ENCODE assay signal across 9 mouse cellular contexts in genomic region chr3:131364632-131365446, GRCm38 (mm10).
A peak's percentile ranks its signal among the peaks of the same experiment; 100 is the strongest.
DNase-seq lines count a peak whose midpoint lies in the region; ATAC-seq and TF ChIP-seq lines count a peak whose summit lies in the region.
"Had no signal": no experiment of that assay in that cellular context is flagged by ENCODE, and none has a peak within 500 bp of the region (broad histone marks: within the 10 kb centered on the region; RNA-seq: fewer than 3 reads in every experiment).

No protein-coding gene starts in this region.

- H3K9ac ChIP-seq in hindbrain, embryonic 11.5 days (ENCODE audit: low read depth, low read length) = no peak overlapping the region
- H3K9ac ChIP-seq in liver, embryonic 12.5 days = no peak overlapping the region
- no peak overlapping the region for H3K9ac ChIP-seq in stomach, embryonic 16.5 days (ENCODE audit: low read length)
- no peak overlapping the region for H3K9ac ChIP-seq in forebrain, embryonic 13.5 days
- H3K9ac ChIP-seq in forebrain, embryonic 16.5 days (replicated peaks; ENCODE audit: low read depth, low read length) = no peak overlapping the region

- no peaks in the 10 kb centered on the region for H3K27me3 ChIP-seq in hindbrain, embryonic 11.5 days (ENCODE audit: control insufficient read depth, insufficient read depth, low read length)
- no peaks in the 10 kb centered on the region for H3K27me3 ChIP-seq in liver, embryonic 12.5 days (replicated peaks)
- no peaks in the 10 kb centered on the region for H3K27me3 ChIP-seq in stomach, embryonic 16.5 days (ENCODE audit: control insufficient read depth, insufficient read depth, low read length)
- no peaks in the 10 kb centered on the region for H3K27me3 ChIP-seq in forebrain, embryonic 13.5 days
- no peaks in the 10 kb centered on the region for H3K27me3 ChIP-seq in forebrain, embryonic 16.5 days (replicated peaks; ENCODE audit: control insufficient read depth, insufficient read depth, low read length)

- DNase-seq in ES-CJ7 (ENCODE audit: low read depth, low spot score) = peak; percentile 25
- peak; percentile 35 for DNase-seq in brain, embryonic 14.5 days (ENCODE audit: low read depth)
- DNase-seq in hindbrain, embryonic 11.5 days (ENCODE audit: low spot score) = peak; percentile 16
- no peak for DNase-seq in spleen, adult 18-20 months

- no peaks in the 10 kb centered on the region for H3K9me3 ChIP-seq in hindbrain, embryonic 11.5 days (ENCODE audit: control insufficient read depth, low read length)
- H3K9me3 ChIP-seq in liver, embryonic 12.5 days (replicated peaks) = no peaks in the 10 kb centered on the region
- H3K9me3 ChIP-seq in stomach, embryonic 16.5 days (replicated peaks; ENCODE audit: control insufficient read depth, low read length) = no peaks in the 10 kb centered on the region
- no peaks in the 10 kb centered on the region for H3K9me3 ChIP-seq in forebrain, embryonic 13.5 days (replicated peaks)
- H3K9me3 ChIP-seq in forebrain, embryonic 16.5 days (ENCODE audit: control insufficient read depth, low read length) = no peaks in the 10 kb centered on the region

- H3K27ac ChIP-seq in hindbrain, embryonic 11.5 days (ENCODE audit: low read depth, low read length) = no peak overlapping the region
- peak overlapping the region; percentile 45; the same call in 1 of the 2 replicates for H3K27ac ChIP-seq in liver, embryonic 12.5 days
- peak overlapping the region; percentile 68 for H3K27ac ChIP-seq in stomach, embryonic 16.5 days (ENCODE audit: low read length)
- H3K27ac ChIP-seq in forebrain, embryonic 13.5 days = no peak overlapping the region
- no peak overlapping the region for H3K27ac ChIP-seq in forebrain, embryonic 16.5 days (ENCODE audit: low read length)
- H3K27ac ChIP-seq: macrophage had no signal

- TF ChIP-seq POLR2A in brain, embryonic 14.5 days (IDR thresholded peaks at IDR 0.05; ENCODE audit: borderline replicate concordance, extremely low read depth, insufficient read depth, insufficient read length, poor library complexity, severe bottlenecking) = no peak

- no peak overlapping the region for H3K4me2 ChIP-seq in hindbrain, embryonic 11.5 days (replicated peaks; ENCODE audit: low read depth, low read length)
- peak overlapping the region; percentile 23; the same call in 1 of the 2 replicates for H3K4me2 ChIP-seq in liver, embryonic 12.5 days
- peak overlapping the region; percentile 32 for H3K4me2 ChIP-seq in stomach, embryonic 16.5 days (ENCODE audit: low read depth, low read length)
- no peak overlapping the region for H3K4me2 ChIP-seq in forebrain, embryonic 13.5 days
- H3K4me2 ChIP-seq in forebrain, embryonic 16.5 days (ENCODE audit: low read length) = no peak overlapping the region

- no peak for TF ChIP-seq CTCF in brain, embryonic 14.5 days (IDR thresholded peaks at IDR 0.05; ENCODE audit: borderline replicate concordance, extremely low read depth, insufficient read depth, insufficient read length)

- no peaks in the 10 kb centered on the region for H3K4me1 ChIP-seq in hindbrain, embryonic 11.5 days (replicated peaks; ENCODE audit: control insufficient read depth, insufficient read depth, low read length)
- no peaks in the 10 kb centered on the region for H3K4me1 ChIP-seq in liver, embryonic 12.5 days
- peaks cover 7% of the 10 kb centered on the region; the same call in 1 of the 2 replicates for H3K4me1 ChIP-seq in stomach, embryonic 16.5 days (ENCODE audit: control insufficient read depth, insufficient read depth, low read length)
- no peaks in the 10 kb centered on the region for H3K4me1 ChIP-seq in forebrain, embryonic 13.5 days
- H3K4me1 ChIP-seq in forebrain, embryonic 16.5 days (replicated peaks; ENCODE audit: control insufficient read depth, insufficient read depth, low read length) = no peaks in the 10 kb centered on the region

- no peak for ATAC-seq in hindbrain, embryonic 11.5 days (ENCODE audit: low FRiP score)
- peak; percentile 78 for ATAC-seq in liver, embryonic 12.5 days
- peak; percentile 92 for ATAC-seq in stomach, embryonic 16.5 days (ENCODE audit: insufficient read depth, low FRiP score)
- no peak for ATAC-seq in forebrain, embryonic 13.5 days
- no peak for ATAC-seq in forebrain, embryonic 16.5 days

- 67% methylated on average over 23 of the region's 23 CpGs for WGBS in hindbrain, embryonic 11.5 days
- 68% methylated on average over 23 of the region's 23 CpGs for WGBS in liver, embryonic 12.5 days (ENCODE audit: insufficient replicate concordance)
- 41% methylated on average over 23 of the region's 23 CpGs for WGBS in stomach, embryonic 16.5 days
- WGBS in forebrain, embryonic 13.5 days = 75% methylated on average over 23 of the region's 23 CpGs
- 69% methylated on average over 23 of the region's 23 CpGs for WGBS in forebrain, embryonic 16.5 days

- H3K36me3 ChIP-seq in hindbrain, embryonic 11.5 days (ENCODE audit: control insufficient read depth, insufficient read depth, low read length) = no peaks in the 10 kb centered on the region
- H3K36me3 ChIP-seq in liver, embryonic 12.5 days = no peaks in the 10 kb centered on the region
- H3K36me3 ChIP-seq in stomach, embryonic 16.5 days (ENCODE audit: control insufficient read depth, insufficient read depth, low read length) = no peaks in the 10 kb centered on the region
- no peaks in the 10 kb centered on the region for H3K36me3 ChIP-seq in forebrain, embryonic 13.5 days (ENCODE audit: poor library complexity, severe bottlenecking)
- H3K36me3 ChIP-seq in forebrain, embryonic 16.5 days (ENCODE audit: control insufficient read depth, insufficient read depth) = no peaks in the 10 kb centered on the region

- no peak overlapping the region for H3K4me3 ChIP-seq in hindbrain, embryonic 11.5 days (ENCODE audit: low read depth, low read length)
- H3K4me3 ChIP-seq in liver, embryonic 12.5 days = no peak overlapping the region
- peak overlapping the region; percentile 29 for H3K4me3 ChIP-seq in stomach, embryonic 16.5 days (replicated peaks; ENCODE audit: low read length)
- H3K4me3 ChIP-seq in forebrain, embryonic 13.5 days = no peak overlapping the region
- H3K4me3 ChIP-seq in forebrain, embryonic 16.5 days (replicated peaks; ENCODE audit: low read length) = no peak overlapping the region

Comparison
In these comparisons a context has a peak if more than half of its experiments do, and no peak if none do; other contexts are left out.
1. DNase-seq: peak in ES-CJ7 (single experiment), brain, embryonic 14.5 days (single experiment) and hindbrain, embryonic 11.5 days (single experiment); none in spleen, adult 18-20 months (0 of 2).
2. ATAC-seq: peak in liver, embryonic 12.5 days (single experiment) and stomach, embryonic 16.5 days (single experiment); none in hindbrain, embryonic 11.5 days (single experiment), forebrain, embryonic 13.5 days (single experiment) and forebrain, embryonic 16.5 days (single experiment).
3. H3K27ac ChIP-seq: peak in liver, embryonic 12.5 days (single experiment) and stomach, embryonic 16.5 days (single experiment); none in hindbrain, embryonic 11.5 days (single experiment), forebrain, embryonic 13.5 days (single experiment) and forebrain, embryonic 16.5 days (single experiment).
4. H3K4me2 ChIP-seq: peak in liver, embryonic 12.5 days (single experiment) and stomach, embryonic 16.5 days (single experiment); none in hindbrain, embryonic 11.5 days (single experiment), forebrain, embryonic 13.5 days (single experiment) and forebrain, embryonic 16.5 days (single experiment).